Mouse (Mus musculus) E14TG2a.4 (cell line): ENCODE results near the gene Atf7ip2.

Experiments used
- CTCF ChIP-seq: conservative IDR thresholded peaks from 2 replicates; pipeline ENCODE4 v1.5.1; 2014; ENCODE audit warnings: low read length
- NANOG ChIP-seq: IDR thresholded peaks from 2 replicates; pipeline ENCODE4 v1.6.1; 2014; ENCODE audit warnings: borderline replicate concordance, low read length, mixed read lengths
- POU5F1 ChIP-seq: IDR thresholded peaks from 2 replicates; pipeline ENCODE4 v1.6.1; 2014; ENCODE audit warnings: low read length, borderline replicate concordance

- TF ChIP-seq CTCF (peak; percentile 55), POU5F1 (no peak), NANOG (no peak)
These were observed 79.7 kb downstream of the Atf7ip2 start for GRCm38 (mm10) chr16:10272256-10272655.
